25 mouse cellular contexts compared by ENCODE assay signal in genomic region chr6:31414303-31414702, GRCm38 (mm10).
"Had no signal": no experiment of that assay in that cellular context is flagged by ENCODE, and none has a peak within 500 bp of the region (broad histone marks: within the 10 kb centered on the region; RNA-seq: fewer than 3 reads in every experiment).

No protein-coding gene starts in this region.

- H3K9ac ChIP-seq: heart, embryonic 13.5 days; heart, embryonic 15.5 days; hindbrain, embryonic 12.5 days; hindbrain, embryonic 14.5 days; kidney, embryonic 15.5 days; limb, embryonic 13.5 days; limb, embryonic 15.5 days; liver, embryonic 12.5 days; liver, embryonic 14.5 days had no signal

- DNase-seq: gastrocnemius, postnatal 10 days; gastrocnemius, postnatal 25 days; heart, postnatal 4 days; kidney, adult 11 months; kidney, adult 2 months; kidney, adult 9 months; kidney, postnatal 14 days; kidney, postnatal 36 days; layer of hippocampus, adult 9-11 months; layer of hippocampus, postnatal 36 days; left cerebral cortex, postnatal 4 days had no signal

- H3K9me3 ChIP-seq: heart, embryonic 13.5 days; heart, embryonic 15.5 days; hindbrain, embryonic 12.5 days; kidney, embryonic 15.5 days; limb, embryonic 13.5 days; limb, embryonic 15.5 days; liver, embryonic 12.5 days had no signal

- H3K4me3 ChIP-seq: heart, embryonic 13.5 days; heart, embryonic 15.5 days; hindbrain, embryonic 10.5 days; hindbrain, embryonic 12.5 days; kidney, embryonic 15.5 days; limb, embryonic 13.5 days; limb, embryonic 15.5 days; liver, embryonic 12.5 days had no signal

- H3K4me2 ChIP-seq: heart, embryonic 11.5 days; heart, embryonic 13.5 days; heart, embryonic 15.5 days; hindbrain, embryonic 12.5 days; hindbrain, embryonic 14.5 days; kidney, embryonic 15.5 days; limb, embryonic 13.5 days; limb, embryonic 15.5 days; liver, embryonic 12.5 days had no signal

- H3K4me1 ChIP-seq: limb, embryonic 15.5 days had no signal

- ATAC-seq: hindbrain, embryonic 16.5 days; intestine, embryonic 16.5 days; liver, embryonic 12.5 days had no signal

- H3K27me3 ChIP-seq: heart, embryonic 13.5 days; heart, embryonic 15.5 days; hindbrain, embryonic 12.5 days; kidney, embryonic 15.5 days; limb, embryonic 13.5 days; limb, embryonic 15.5 days; liver, embryonic 12.5 days had no signal

- H3K36me3 ChIP-seq: heart, embryonic 13.5 days; heart, embryonic 15.5 days; hindbrain, embryonic 12.5 days; kidney, embryonic 15.5 days; limb, embryonic 13.5 days; limb, embryonic 15.5 days had no signal

- H3K27ac ChIP-seq: heart, embryonic 13.5 days; heart, embryonic 15.5 days; hindbrain, embryonic 12.5 days; hindbrain, embryonic 14.5 days; kidney, embryonic 15.5 days; kidney, postnatal 0 days; limb, embryonic 13.5 days; limb, embryonic 15.5 days; liver, embryonic 12.5 days; liver, embryonic 14.5 days had no signal
